Mouse (Mus musculus): Measurements from ENCODE around the gene Tbc1d10b. TPM values are rescaled to one million over a fixed set of nuclear protein-coding genes. Genes with fewer than 3 reads are reported as not detected.

The Tbc1d10b gene
- polyA plus RNA-seq, 1 experiment from 2014 or later, result 15.8 TPM

- H3K9me3 ChIP-seq (replicated peaks), result no peaks in the 10 kb centered on the region
- H3K4me1 ChIP-seq (replicated peaks), result peaks cover 83% of the 10 kb centered on the region
- H3K4me3 ChIP-seq (replicated peaks), result no peak overlapping the region
- H3K27ac ChIP-seq, result peak overlapping the region; percentile 97
- H3K4me2 ChIP-seq, result peak overlapping the region; percentile 39
- H3K36me3 ChIP-seq, result no peaks in the 10 kb centered on the region
- H3K27me3 ChIP-seq, result no peaks in the 10 kb centered on the region
- 69% methylated on average over 6 of the region's 6 CpGs for WGBS (ENCODE audit: insufficient replicate concordance)
- H3K9ac ChIP-seq, result peak overlapping the region; percentile 28; the same call in 1 of the 2 replicates
- DNase-seq (no peak), ATAC-seq (ENCODE audit: low read depth) (peak; percentile 70)
Measured at GRCm38 (mm10) chr7:127223515-127224478, 15.5 kb upstream of the Tbc1d10b start.

- Histone ChIP-seq H3K4me2 (peak overlapping the region; percentile 39; the same call in 1 of the 2 replicates), H3K9ac (peak overlapping the region; percentile 27; the same call in 1 of the 2 replicates), H3K4me3 (replicated peaks) (no peak overlapping the region), H3K36me3 (no peaks in the 10 kb centered on the region), H3K9me3 (replicated peaks) (no peaks in the 10 kb centered on the region), H3K27me3 (no peaks in the 10 kb centered on the region), H3K27ac (peak overlapping the region; percentile 97), H3K4me1 (replicated peaks) (peaks cover 85% of the 10 kb centered on the region)
- ATAC-seq (ENCODE audit: low read depth) (no peak), DNase-seq (no peak)
- WGBS (ENCODE audit: insufficient replicate concordance), result 88% methylated on average over 3 of the region's 3 CpGs
Measured at GRCm38 (mm10) chr7:127223106-127223505, 14.8 kb upstream of the Tbc1d10b start.

- ATAC-seq (ENCODE audit: low read depth) (no peak), DNase-seq (no peak)
- Histone ChIP-seq H3K4me1 (replicated peaks) (peaks cover 84% of the 10 kb centered on the region), H3K4me2 (no peak overlapping the region), H3K36me3 (no peaks in the 10 kb centered on the region), H3K4me3 (replicated peaks) (no peak overlapping the region), H3K27me3 (no peaks in the 10 kb centered on the region), H3K9ac (no peak overlapping the region; the same call in 1 of the 2 replicates), H3K27ac (peak overlapping the region; percentile 40), H3K9me3 (replicated peaks) (no peaks in the 10 kb centered on the region)
- WGBS (ENCODE audit: insufficient replicate concordance), result 50% methylated on average over 6 of the region's 6 CpGs
Measured at GRCm38 (mm10) chr7:127220440-127220839, 12.2 kb upstream of the Tbc1d10b start.

DNA sequence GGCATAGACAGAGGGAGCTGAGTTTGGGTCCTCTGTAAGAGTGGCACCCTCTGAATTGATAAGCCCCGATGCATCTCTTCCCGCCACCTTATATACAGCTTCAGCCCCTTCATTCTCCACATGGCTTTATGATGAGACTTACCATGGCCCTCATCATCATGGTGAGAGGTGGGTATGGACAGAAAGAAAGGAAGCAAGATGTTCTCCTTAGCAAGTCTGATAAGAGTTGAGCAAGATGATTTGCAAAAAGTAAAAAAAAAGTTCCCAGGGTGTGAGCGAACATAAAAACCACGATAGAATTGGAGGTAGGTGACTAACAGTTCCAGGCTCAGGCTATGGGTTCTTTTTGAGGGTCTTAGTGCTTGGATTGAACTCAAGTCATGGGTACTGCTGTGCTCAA is 10.4 kb upstream of the Tbc1d10b start:
- Histone ChIP-seq H3K4me2 (peak overlapping the region; percentile 53), H3K4me1 (replicated peaks) (peaks cover 81% of the 10 kb centered on the region), H3K9me3 (replicated peaks) (no peaks in the 10 kb centered on the region), H3K9ac (peak overlapping the region; percentile 61), H3K36me3 (no peaks in the 10 kb centered on the region), H3K27ac (peak overlapping the region; percentile 92), H3K27me3 (no peaks in the 10 kb centered on the region), H3K4me3 (replicated peaks) (peak overlapping the region; percentile 31; the same call in 1 of the 2 replicates)
- DNase-seq (no peak), ATAC-seq (ENCODE audit: low read depth) (peak; percentile 55)
- 24% methylated on average over 4 of the region's 4 CpGs for WGBS (ENCODE audit: insufficient replicate concordance)

- no peak; the same call in 1 of the 2 replicates for ATAC-seq (ENCODE audit: low read depth)
- DNase-seq, result no peak
- Histone ChIP-seq H3K4me2 (peak overlapping the region; percentile 53), H3K27ac (peak overlapping the region; percentile 92), H3K36me3 (no peaks in the 10 kb centered on the region), H3K4me1 (replicated peaks) (peaks cover 79% of the 10 kb centered on the region), H3K9ac (peak overlapping the region; percentile 61), H3K27me3 (no peaks in the 10 kb centered on the region), H3K9me3 (replicated peaks) (no peaks in the 10 kb centered on the region), H3K4me3 (replicated peaks) (peak overlapping the region; percentile 31)
- WGBS (ENCODE audit: insufficient replicate concordance), result 35% methylated on average over 10 of the region's 10 CpGs
Measured at GRCm38 (mm10) chr7:127217901-127218642, 9.8 kb upstream of the Tbc1d10b start.

- Histone ChIP-seq H3K9ac (peak overlapping the region; percentile 61), H3K27ac (peak overlapping the region; percentile 92), H3K27me3 (no peaks in the 10 kb centered on the region), H3K36me3 (no peaks in the 10 kb centered on the region), H3K4me1 (replicated peaks) (peaks cover 75% of the 10 kb centered on the region), H3K4me3 (replicated peaks) (peak overlapping the region; percentile 31), H3K9me3 (replicated peaks) (no peaks in the 10 kb centered on the region), H3K4me2 (peak overlapping the region; percentile 53)
- no peak for ATAC-seq (ENCODE audit: low read depth)
- 63% methylated on average over 6 of the region's 6 CpGs for WGBS (ENCODE audit: insufficient replicate concordance)
- no peak for DNase-seq
Measured at GRCm38 (mm10) chr7:127217475-127217874, 9.2 kb upstream of the Tbc1d10b start.

DNA sequence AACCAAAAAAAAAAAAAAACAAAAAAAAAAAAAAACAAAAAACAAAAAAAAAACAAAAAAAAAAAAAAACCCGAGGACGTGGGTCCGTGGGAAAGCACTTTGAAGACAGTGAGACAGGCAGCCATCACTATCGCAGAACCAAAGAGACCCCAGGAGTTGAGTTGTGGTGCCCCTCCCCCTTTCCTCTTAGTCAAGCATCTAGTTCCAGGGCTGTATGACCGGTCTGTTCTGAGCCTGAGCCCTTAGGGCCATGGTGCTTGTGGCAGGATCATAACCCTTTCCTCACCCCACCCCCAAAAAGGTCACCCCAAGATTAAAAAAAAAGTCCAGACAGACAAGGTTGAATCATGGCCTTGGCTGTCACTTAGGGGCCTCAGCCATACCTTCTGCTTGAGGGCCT is 8.0 kb upstream of the Tbc1d10b start:
- Histone ChIP-seq H3K27ac (peak overlapping the region; percentile 92; the same call in 1 of the 2 replicates), H3K27me3 (no peaks in the 10 kb centered on the region)
- 82% methylated on average over 5 of the region's 5 CpGs for WGBS (ENCODE audit: insufficient replicate concordance)

GRCm38 (mm10) chr7:127214981-127215871 is 7.0 kb upstream of the Tbc1d10b start:
- Histone ChIP-seq H3K4me3 (replicated peaks) (peak overlapping the region; percentile 34), H3K4me1 (replicated peaks) (peaks cover 84% of the 10 kb centered on the region), H3K27me3 (no peaks in the 10 kb centered on the region), H3K9ac (peak overlapping the region; percentile 55), H3K9me3 (replicated peaks) (no peaks in the 10 kb centered on the region), H3K4me2 (peak overlapping the region; percentile 57), H3K27ac (peak overlapping the region; percentile 51; the same call in 1 of the 2 replicates), H3K36me3 (no peaks in the 10 kb centered on the region)
- WGBS (ENCODE audit: insufficient replicate concordance), result 29% methylated on average over 33 of the region's 33 CpGs
- ATAC-seq (ENCODE audit: low read depth) (peak; percentile 43), DNase-seq (peak; percentile 59)

More for the DNA sequence above, 8.0 kb upstream of the Tbc1d10b start:
- no peaks in the 10 kb centered on the region for H3K9me3 ChIP-seq (replicated peaks)
- 0 out of 2 replicates have a peak overlapping the region, but pooled peaks have one; percentile 20 for H3K4me2 ChIP-seq
- H3K9ac ChIP-seq, result peak overlapping the region; percentile 61; the same call in 1 of the 2 replicates
- DNase-seq (no peak), ATAC-seq (ENCODE audit: low read depth) (no peak)
- no peak overlapping the region for H3K4me3 ChIP-seq (replicated peaks)
- no peaks in the 10 kb centered on the region for H3K36me3 ChIP-seq
- H3K4me1 ChIP-seq (replicated peaks), result peaks cover 79% of the 10 kb centered on the region

DNA sequence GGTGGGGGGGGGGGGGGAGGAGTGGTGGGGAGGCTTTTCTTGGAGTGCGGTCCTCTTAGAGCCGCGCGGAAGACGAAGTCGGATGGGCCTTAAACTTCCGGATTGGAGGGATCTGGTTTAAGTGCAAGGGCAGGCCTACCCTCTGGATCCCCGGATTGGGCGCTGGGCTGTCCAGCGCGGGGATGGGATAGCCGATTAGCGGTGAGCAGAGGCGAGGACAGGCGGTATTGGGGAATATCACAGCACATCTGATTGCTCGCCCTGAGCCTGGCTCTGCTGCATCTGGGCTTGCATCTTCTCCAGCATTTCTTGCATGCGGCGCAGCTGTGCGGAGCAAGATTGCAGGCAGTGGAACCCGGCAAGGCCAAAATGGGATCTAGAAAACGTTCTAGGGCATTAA is 6.3 kb upstream of the Tbc1d10b start:
- no peaks in the 10 kb centered on the region for H3K9me3 ChIP-seq (replicated peaks)
- 71% methylated on average over 21 of the region's 21 CpGs for WGBS (ENCODE audit: insufficient replicate concordance)
- no peaks in the 10 kb centered on the region for H3K27me3 ChIP-seq
- no peak overlapping the region for H3K4me3 ChIP-seq (replicated peaks)
- no peak overlapping the region; the same call in 1 of the 2 replicates for H3K27ac ChIP-seq
- peaks cover 84% of the 10 kb centered on the region for H3K4me1 ChIP-seq (replicated peaks)
- no peak for ATAC-seq (ENCODE audit: low read depth)
- H3K4me2 ChIP-seq, result peak overlapping the region; percentile 57
- DNase-seq, result no peak
- peak overlapping the region; percentile 55 for H3K9ac ChIP-seq
- H3K36me3 ChIP-seq, result no peaks in the 10 kb centered on the region

DNA sequence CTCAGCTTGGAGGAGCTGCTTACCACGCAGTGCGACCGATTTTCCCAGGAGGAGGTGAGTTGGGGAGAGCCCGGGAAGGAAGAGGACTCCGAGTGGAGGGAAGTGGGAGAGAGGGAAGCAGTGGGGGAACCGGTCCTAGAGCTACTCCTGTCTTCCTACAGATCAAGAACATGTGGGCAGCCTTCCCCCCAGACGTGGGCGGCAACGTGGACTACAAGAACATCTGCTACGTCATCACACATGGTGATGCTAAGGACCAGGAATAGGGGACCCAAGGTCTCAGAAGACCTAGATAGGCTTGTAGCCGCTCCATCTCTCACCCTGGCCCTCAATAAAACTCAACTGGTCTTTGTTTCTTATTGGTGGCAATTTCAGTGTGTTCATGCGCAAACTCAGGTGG is 5.7 kb upstream of the Tbc1d10b start:
- ATAC-seq (ENCODE audit: low read depth) (no peak), DNase-seq (no peak)
- Histone ChIP-seq H3K4me2 (no peak overlapping the region), H3K27ac (0 out of 2 replicates have a peak overlapping the region, but pooled peaks have one; percentile 15), H3K4me1 (replicated peaks) (peaks cover 81% of the 10 kb centered on the region), H3K4me3 (replicated peaks) (no peak overlapping the region), H3K27me3 (no peaks in the 10 kb centered on the region), H3K36me3 (no peaks in the 10 kb centered on the region), H3K9me3 (replicated peaks) (no peaks in the 10 kb centered on the region), H3K9ac (no peak overlapping the region)
- 65% methylated on average over 12 of the region's 12 CpGs for WGBS (ENCODE audit: insufficient replicate concordance)

Data from liver, embryonic 13.5 days (tissue).